Mouse (Mus musculus): Measurements from ENCODE around the gene S100a6. TPM values are rescaled to one million over a fixed set of nuclear protein-coding genes. Genes with fewer than 3 reads are reported as not detected.

S100a6 gene
- 12.8 and 18.5 TPM in 2 replicates for polyA plus RNA-seq (2015; fragmentation: Nextera tagmentation; extraction: Ambion mirVana)

- no peaks in the 10 kb centered on the region for H3K27me3 ChIP-seq
- H3K36me3 ChIP-seq, result no peaks in the 10 kb centered on the region
- peak within 1 kb of the TSS; percentile 44 for H3K4me2 ChIP-seq (replicated peaks)
- no peaks in the 10 kb centered on the region for H3K9me3 ChIP-seq
- ATAC-seq (replicated peaks), result peak; percentile 69; the same call in 1 of the 2 replicates
- 0 out of 2 replicates have a peak within 1 kb of the TSS, but pooled peaks have one; percentile 2 for H3K9ac ChIP-seq (replicated peaks)
- under 1% methylated on average over 23 of the region's 23 CpGs for WGBS
- peak within 1 kb of the TSS; percentile 23 for H3K4me3 ChIP-seq
- H3K27ac ChIP-seq (replicated peaks), result no peak within 1 kb of the TSS
- H3K4me1 ChIP-seq, result peaks cover 5% of the 10 kb centered on the region
Observed at GRCm38 (mm10) chr3:90612728-90613291, at the start of gene S100a6. TSS of gene S100a6 (plus strand) at chr3:90612882.

GRCm38 (mm10) chr3:90574691-90575090 is 38.0 kb upstream of the S100a6 start:
- H3K9ac ChIP-seq (replicated peaks), result no peak overlapping the region
- H3K4me3 ChIP-seq, result no peak overlapping the region
- H3K36me3 ChIP-seq, result no peaks in the 10 kb centered on the region
- no peak for ATAC-seq (replicated peaks)
- no peaks in the 10 kb centered on the region for H3K9me3 ChIP-seq
- no peaks in the 10 kb centered on the region for H3K4me1 ChIP-seq
- WGBS, result 85% methylated on average over 5 of the region's 5 CpGs
- H3K4me2 ChIP-seq (replicated peaks), result no peak overlapping the region
- H3K27me3 ChIP-seq, result no peaks in the 10 kb centered on the region
- H3K27ac ChIP-seq (replicated peaks), result no peak overlapping the region

DNA sequence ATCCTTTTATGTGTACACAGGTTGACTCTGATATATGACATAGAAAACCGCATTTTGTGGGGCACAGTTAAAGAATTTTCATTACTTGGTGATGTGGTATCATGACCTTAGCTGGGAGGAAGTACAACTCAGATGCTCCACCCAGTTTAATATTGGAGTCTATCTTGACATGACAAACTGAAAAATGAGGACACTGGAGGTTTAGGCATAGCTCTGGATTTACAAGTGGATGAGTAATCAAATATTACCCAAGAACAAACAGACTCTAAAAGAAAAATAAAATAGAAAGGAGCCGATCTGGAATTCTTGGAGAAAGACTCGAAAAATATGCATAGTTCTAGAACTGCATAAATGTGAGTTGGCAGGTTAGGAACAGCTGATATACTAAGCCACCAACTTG is 37.4 kb upstream of the S100a6 start:
- Histone ChIP-seq H3K4me2 (replicated peaks) (no peak overlapping the region), H3K4me1 (no peaks in the 10 kb centered on the region), H3K36me3 (no peaks in the 10 kb centered on the region), H3K27me3 (no peaks in the 10 kb centered on the region), H3K4me3 (no peak overlapping the region), H3K9me3 (no peaks in the 10 kb centered on the region), H3K27ac (replicated peaks) (no peak overlapping the region), H3K9ac (replicated peaks) (no peak overlapping the region)
- no peak for ATAC-seq (replicated peaks)
- 89% methylated on average over 3 of the region's 3 CpGs for WGBS

DNA sequence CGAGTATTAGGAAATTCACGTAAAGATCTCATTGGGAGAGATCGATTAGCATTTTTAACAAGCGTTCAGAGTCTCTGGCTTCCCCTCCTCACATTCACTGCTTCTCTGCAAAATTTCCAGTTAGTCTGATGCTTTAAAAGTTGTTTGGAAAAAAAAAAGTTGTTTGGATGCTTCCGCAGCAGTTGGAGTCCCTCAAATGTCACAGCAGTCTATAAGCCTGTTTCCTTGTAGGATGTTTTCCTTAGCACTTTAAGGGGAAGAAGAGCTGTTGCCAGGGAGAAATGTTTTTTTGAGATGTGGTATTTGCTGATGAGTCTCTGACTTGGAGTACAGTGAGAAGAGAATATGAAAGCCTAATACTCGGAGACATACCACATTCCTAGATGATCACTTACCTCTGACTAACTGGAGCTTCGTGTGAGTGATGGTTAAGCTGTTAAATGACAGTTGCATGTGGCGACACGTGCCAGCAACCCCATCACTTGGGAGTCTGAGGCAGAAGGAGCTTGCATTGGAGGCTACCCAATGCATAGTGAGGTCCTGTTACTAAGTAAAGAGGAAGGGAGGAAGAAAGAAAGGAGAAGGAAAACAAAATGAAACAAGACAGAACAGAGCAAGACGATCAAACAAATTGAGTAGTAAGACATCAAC is 36.2 kb upstream of the S100a6 start:
- Histone ChIP-seq H3K27me3 (no peaks in the 10 kb centered on the region), H3K9ac (replicated peaks) (no peak overlapping the region), H3K4me2 (replicated peaks) (no peak overlapping the region), H3K9me3 (no peaks in the 10 kb centered on the region), H3K36me3 (no peaks in the 10 kb centered on the region), H3K4me1 (no peaks in the 10 kb centered on the region), H3K27ac (replicated peaks) (no peak overlapping the region), H3K4me3 (no peak overlapping the region)
- ATAC-seq (replicated peaks), result no peak
- 72% methylated on average over 10 of the region's 10 CpGs for WGBS

- Histone ChIP-seq H3K27ac (replicated peaks) (no peak overlapping the region), H3K27me3 (no peaks in the 10 kb centered on the region), H3K9ac (replicated peaks) (no peak overlapping the region), H3K4me2 (replicated peaks) (no peak overlapping the region), H3K36me3 (no peaks in the 10 kb centered on the region), H3K9me3 (no peaks in the 10 kb centered on the region), H3K4me1 (no peaks in the 10 kb centered on the region), H3K4me3 (no peak overlapping the region)
- no peak for ATAC-seq (replicated peaks)
- WGBS, result 80% methylated on average over 7 of the region's 7 CpGs
Observed at GRCm38 (mm10) chr3:90579433-90579832, 33.2 kb upstream of the S100a6 start.

DNA sequence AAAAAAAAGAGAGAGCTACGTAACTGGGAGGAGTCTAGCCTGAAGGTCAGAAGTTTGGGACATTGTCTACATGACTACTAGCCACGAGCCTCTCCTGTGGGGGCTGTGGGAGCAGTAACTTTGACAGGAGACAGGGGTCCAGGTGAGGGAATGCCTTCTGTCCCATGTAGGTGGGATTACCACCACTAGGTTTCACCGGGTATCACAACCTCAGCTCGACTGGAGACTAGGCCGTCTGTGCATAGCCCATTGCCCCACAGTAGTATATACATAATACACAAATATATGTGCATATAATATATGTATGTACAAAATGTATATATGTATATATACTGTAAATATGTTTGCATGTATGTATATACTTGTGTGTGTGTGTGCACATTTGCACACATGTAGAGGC is 31.5 kb upstream of the S100a6 start:
- Histone ChIP-seq H3K9me3 (no peaks in the 10 kb centered on the region), H3K4me1 (no peaks in the 10 kb centered on the region), H3K9ac (replicated peaks) (no peak overlapping the region), H3K36me3 (no peaks in the 10 kb centered on the region), H3K4me2 (replicated peaks) (no peak overlapping the region), H3K4me3 (no peak overlapping the region), H3K27ac (replicated peaks) (no peak overlapping the region), H3K27me3 (no peaks in the 10 kb centered on the region)
- ATAC-seq (replicated peaks), result no peak
- 94% methylated on average over 5 of the region's 5 CpGs for WGBS

DNA sequence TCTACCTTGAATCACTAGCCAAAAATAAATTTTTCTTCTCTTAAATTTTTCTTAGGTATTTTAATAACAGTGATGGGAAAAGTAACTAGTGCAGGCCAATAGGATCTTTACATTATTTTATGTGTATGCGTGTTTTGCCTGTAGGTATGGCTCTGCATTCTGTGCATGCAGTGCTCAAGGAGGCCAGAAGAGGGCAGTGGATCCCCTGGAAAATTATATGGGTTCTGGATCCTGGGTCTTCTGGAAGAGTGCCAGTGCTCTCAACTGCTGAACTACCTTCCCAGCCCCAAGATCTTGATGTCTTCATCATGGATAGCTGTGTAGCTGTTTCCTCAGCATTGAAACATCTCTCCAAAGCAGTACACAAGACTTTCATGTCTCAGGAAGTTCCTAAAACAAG is 30.5 kb upstream of the S100a6 start:
- no peak overlapping the region for H3K4me3 ChIP-seq
- H3K4me2 ChIP-seq (replicated peaks), result no peak overlapping the region
- no peaks in the 10 kb centered on the region for H3K9me3 ChIP-seq
- H3K9ac ChIP-seq (replicated peaks), result no peak overlapping the region
- H3K27ac ChIP-seq (replicated peaks), result no peak overlapping the region
- 97% methylated on average over 1 of the region's 1 CpGs for WGBS
- no peak for ATAC-seq (replicated peaks)
- H3K36me3 ChIP-seq, result no peaks in the 10 kb centered on the region
- H3K4me1 ChIP-seq, result no peaks in the 10 kb centered on the region
- H3K27me3 ChIP-seq, result no peaks in the 10 kb centered on the region

- Histone ChIP-seq H3K27ac (replicated peaks) (no peak overlapping the region), H3K36me3 (no peaks in the 10 kb centered on the region), H3K9me3 (no peaks in the 10 kb centered on the region), H3K4me2 (replicated peaks) (no peak overlapping the region), H3K4me3 (no peak overlapping the region), H3K4me1 (no peaks in the 10 kb centered on the region), H3K9ac (replicated peaks) (no peak overlapping the region), H3K27me3 (no peaks in the 10 kb centered on the region)
- no peak for ATAC-seq (replicated peaks)
- WGBS, result 91% methylated on average over 4 of the region's 4 CpGs
Observed at GRCm38 (mm10) chr3:90582556-90582955, 30.1 kb upstream of the S100a6 start.

GRCm38 (mm10) chr3:90583893-90584292 is 28.8 kb upstream of the S100a6 start:
- no peaks in the 10 kb centered on the region for H3K27me3 ChIP-seq
- no peaks in the 10 kb centered on the region for H3K4me1 ChIP-seq
- ATAC-seq (replicated peaks), result no peak
- no peaks in the 10 kb centered on the region for H3K9me3 ChIP-seq
- H3K4me2 ChIP-seq (replicated peaks), result no peak overlapping the region
- H3K9ac ChIP-seq (replicated peaks), result no peak overlapping the region
- no peak overlapping the region for H3K4me3 ChIP-seq
- no peaks in the 10 kb centered on the region for H3K36me3 ChIP-seq
- 56% methylated on average over 3 of the region's 3 CpGs for WGBS
- H3K27ac ChIP-seq (replicated peaks), result no peak overlapping the region

DNA sequence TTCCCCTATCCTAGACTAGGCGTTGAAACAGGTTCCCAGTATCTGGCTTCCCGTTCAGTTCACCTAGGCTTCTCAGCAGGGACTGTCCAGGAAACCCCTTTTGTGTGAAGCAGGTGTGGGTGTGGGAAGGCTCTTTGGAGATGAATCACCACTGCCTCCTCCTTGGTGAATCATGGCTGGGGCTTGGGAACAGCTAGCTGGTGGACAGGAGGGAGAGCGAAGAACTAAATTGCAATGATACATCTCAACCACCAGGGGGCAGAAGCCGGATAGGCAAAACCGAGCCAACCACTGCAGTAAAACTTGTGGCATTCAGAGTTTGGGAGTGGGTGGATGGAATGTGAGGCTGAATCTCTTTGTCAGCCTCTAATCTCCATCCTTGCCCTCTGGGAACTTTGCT is 27.1 kb upstream of the S100a6 start:
- H3K4me3 ChIP-seq, result no peak overlapping the region
- H3K27me3 ChIP-seq, result no peaks in the 10 kb centered on the region
- no peaks in the 10 kb centered on the region for H3K4me1 ChIP-seq
- peak; percentile 35 for ATAC-seq (replicated peaks)
- no peak overlapping the region for H3K9ac ChIP-seq (replicated peaks)
- no peak overlapping the region for H3K27ac ChIP-seq (replicated peaks)
- 35% methylated on average over 5 of the region's 5 CpGs for WGBS
- no peaks in the 10 kb centered on the region for H3K9me3 ChIP-seq
- H3K4me2 ChIP-seq (replicated peaks), result no peak overlapping the region
- H3K36me3 ChIP-seq, result no peaks in the 10 kb centered on the region

GRCm38 (mm10) chr3:90586016-90586643 is 26.6 kb upstream of the S100a6 start:
- Histone ChIP-seq H3K9me3 (no peaks in the 10 kb centered on the region), H3K9ac (replicated peaks) (no peak overlapping the region), H3K4me3 (no peak overlapping the region), H3K4me2 (replicated peaks) (no peak overlapping the region), H3K4me1 (no peaks in the 10 kb centered on the region), H3K36me3 (no peaks in the 10 kb centered on the region), H3K27me3 (no peaks in the 10 kb centered on the region), H3K27ac (replicated peaks) (no peak overlapping the region)
- ATAC-seq (replicated peaks), result no peak
- WGBS, result 84% methylated on average over 15 of the region's 15 CpGs

DNA sequence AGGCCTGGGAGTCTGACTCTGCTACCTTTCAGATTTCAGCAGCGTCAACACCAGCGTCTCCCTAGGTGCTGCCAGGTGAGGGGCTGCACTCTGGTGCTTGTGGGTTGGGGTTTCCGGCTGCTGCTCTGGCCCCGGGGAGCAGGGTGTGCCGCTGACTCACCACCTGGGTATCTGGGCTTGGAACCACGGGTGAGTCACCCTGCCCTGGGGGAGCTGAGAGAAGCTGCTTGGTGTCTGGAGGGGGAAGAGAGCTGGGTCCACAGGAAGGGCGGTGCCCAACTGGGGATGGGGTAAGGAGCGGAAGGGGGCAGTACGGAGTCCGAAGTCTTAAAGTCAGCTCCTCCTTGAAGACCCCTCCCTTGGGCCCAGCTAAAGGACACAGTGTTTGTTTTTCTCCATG is 25.8 kb upstream of the S100a6 start:
- ATAC-seq (replicated peaks), result no peak
- Histone ChIP-seq H3K4me1 (no peaks in the 10 kb centered on the region), H3K9ac (replicated peaks) (no peak overlapping the region), H3K36me3 (no peaks in the 10 kb centered on the region), H3K9me3 (no peaks in the 10 kb centered on the region), H3K27ac (replicated peaks) (no peak overlapping the region), H3K27me3 (no peaks in the 10 kb centered on the region), H3K4me3 (no peak overlapping the region), H3K4me2 (replicated peaks) (no peak overlapping the region)
- 76% methylated on average over 10 of the region's 10 CpGs for WGBS

Measured in forebrain, embryonic 15.5 days (tissue).